Mouse (Mus musculus) olfactory bulb, adult 2 months (tissue): ENCODE results near the gene Arpc1a. TPM values are rescaled to one million over a fixed set of nuclear protein-coding genes. Genes with fewer than 3 reads are reported as not detected.

Source experiments
- H3K27ac ChIP-seq: fragments of 200-500 bp; 2 replicates; pipeline ENCODE4 v1.5.1; 2012; ENCODE audit warnings: low read depth, low read length; ENCODE audit not compliant: insufficient read depth
- H3K4me1 ChIP-seq: fragments of 200-500 bp; 2 replicates; pipeline ENCODE4 v1.6.1; 2012; ENCODE audit warnings: low read length; ENCODE audit not compliant: control insufficient read depth, insufficient read depth
- H3K4me3 ChIP-seq: fragments of 200-500 bp; 2 replicates; pipeline ENCODE4 v1.5.1; 2012; ENCODE audit warnings: mild to moderate bottlenecking, low read depth, low read length, moderate library complexity; ENCODE audit not compliant: insufficient read depth
- CTCF ChIP-seq: fragments of 200-500 bp; IDR thresholded peaks from 2 replicates; pipeline ENCODE4 v1.5.1; 2012; ENCODE audit warnings: low read depth, mild to moderate bottlenecking, low read length, moderate library complexity; ENCODE audit not compliant: insufficient read depth
- POLR2A ChIP-seq: fragments of 200-500 bp; IDR thresholded peaks from 2 replicates; pipeline ENCODE4 v1.6.1; 2012; ENCODE audit warnings: mild to moderate bottlenecking, low read depth, low read length, moderate library complexity; ENCODE audit not compliant: insufficient read depth
- WGBS: fragments of 180-500 bp; shearing (Covaris S2); methylation state at CpG from one replicate; pipeline ENCODE4 v1.1.7; 2018; 5-methylcytosine and 5-hydroxymethylcytosine counted together
- polyA plus RNA-seq: library from polyadenylated mRNA; stranded (reverse); fragments of >200 nt; gene quantifications from 2 replicates; pipeline ENCODE4 v1.2.4, GENCODE M21; 2012; ENCODE audit warnings: low replicate concordance; ENCODE audit not compliant: missing spikeins, insufficient read depth, insufficient read length

Gene Arpc1a
- polyA plus RNA-seq, 1 experiment = not detected

DNA sequence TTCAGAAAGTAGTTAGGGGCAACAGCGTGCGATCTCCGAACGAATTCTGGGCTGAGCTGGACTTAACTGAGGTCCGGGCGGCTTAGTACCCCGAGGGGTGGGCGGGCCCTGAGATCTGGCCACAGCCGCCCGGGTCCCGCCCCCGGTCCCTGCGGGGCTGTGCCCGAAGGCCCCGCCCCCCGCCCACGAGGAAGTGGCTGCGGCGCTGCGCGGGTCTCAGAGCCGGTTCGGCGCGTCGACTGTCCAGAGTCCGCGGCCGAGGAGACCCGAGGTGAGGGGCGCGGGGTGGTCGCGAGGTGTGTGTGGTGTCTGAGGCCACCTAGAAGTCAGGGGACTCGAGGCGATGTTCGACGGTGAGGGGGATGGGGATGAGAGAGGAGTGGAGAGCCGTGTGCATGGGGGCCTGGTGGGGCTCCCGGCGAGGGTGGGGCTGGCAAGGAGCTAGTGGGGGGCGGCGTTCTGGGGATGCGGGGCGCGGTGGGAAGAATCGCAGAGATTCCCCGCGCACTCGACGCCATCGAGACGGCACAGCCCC, 30.5 kb downstream of the Arpc1a start, which contains the start of gene Arpc1b:
Gene Arpc1b, plus strand, starts transcription at position 145 of the 535 bp plus-strand sequence.
- WGBS = 2% methylated on average over 53 of the region's 53 CpGs
- no peak within 1 kb of the TSS for H3K27ac ChIP-seq
- TF ChIP-seq POLR2A (no peak), CTCF (no peak)

DNA sequence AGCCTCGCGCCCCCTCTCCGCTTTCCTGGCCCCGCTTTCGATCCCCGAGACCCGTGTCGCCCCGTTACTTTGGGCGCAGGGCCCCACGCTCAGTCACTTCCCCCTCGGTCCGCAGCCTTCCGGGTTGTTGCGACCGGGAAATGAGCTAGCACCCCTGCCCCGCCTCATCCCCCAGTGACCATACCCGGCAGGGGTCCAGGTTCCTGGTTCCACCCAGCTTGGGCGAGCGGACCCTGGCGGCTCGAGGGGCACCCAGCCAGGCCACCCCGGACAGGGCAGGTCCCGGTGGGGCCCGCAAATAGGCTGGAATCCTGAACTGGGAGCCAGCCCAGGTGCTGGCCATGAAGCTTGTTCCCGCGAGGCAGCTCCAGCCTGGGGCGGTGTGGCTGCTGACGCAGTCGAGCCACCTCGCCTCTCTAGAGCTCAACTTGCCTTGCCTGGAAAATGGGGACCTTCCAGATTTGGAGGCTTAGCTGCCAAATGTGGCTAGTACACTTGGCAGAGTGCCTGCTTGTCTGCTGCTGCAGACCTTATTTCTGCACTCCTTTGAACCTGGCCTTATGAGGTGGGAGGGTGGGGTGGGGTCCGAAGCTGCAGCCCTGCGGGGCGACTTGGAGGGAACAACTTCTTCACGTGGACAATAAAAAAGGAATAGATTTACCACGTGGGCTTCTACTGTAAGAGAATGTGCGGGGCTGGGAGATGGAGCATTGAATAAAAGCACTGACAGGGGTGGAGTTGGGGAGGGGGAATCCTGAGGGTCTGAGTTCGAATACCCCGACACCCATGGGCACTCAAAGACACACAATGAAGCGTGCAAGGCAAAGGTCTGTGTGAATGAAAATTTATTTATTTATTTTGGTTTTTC, 31.2 kb downstream of the Arpc1a start:
- no peak overlapping the region for H3K27ac ChIP-seq

More for the DNA sequence above, 30.5 kb downstream of the Arpc1a start, which contains the start of gene Arpc1b:
- Histone ChIP-seq H3K4me1 (peaks cover 14% of the 10 kb centered on the region; the same call in 1 of the 2 replicates), H3K4me3 (peak within 1 kb of the TSS; percentile 51)

DNA sequence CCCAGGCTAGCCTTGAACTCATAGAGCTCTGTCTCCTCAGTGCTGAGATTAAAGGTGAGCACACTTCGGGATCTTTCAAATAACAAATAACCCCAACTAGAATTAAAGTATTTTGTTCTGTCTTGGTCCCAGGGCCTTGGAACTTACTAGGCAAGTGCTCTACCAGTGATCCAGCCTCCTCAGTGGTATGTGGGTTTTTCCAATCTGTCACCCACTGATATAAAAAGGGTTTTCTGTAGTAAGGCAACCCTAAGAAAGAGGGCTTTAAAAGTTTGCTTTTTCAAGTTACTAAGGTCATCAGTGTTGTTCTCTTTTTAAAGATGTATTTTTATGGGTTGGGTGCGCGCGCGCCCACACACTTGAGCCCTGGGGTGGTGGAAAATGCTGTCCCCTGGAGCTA, 32.1 kb downstream of the Arpc1a start:
- 93% methylated on average over 5 of the region's 5 CpGs for WGBS
- Histone ChIP-seq H3K27ac (no peak overlapping the region), H3K4me3 (no peak overlapping the region), H3K4me1 (peaks cover 14% of the 10 kb centered on the region; the same call in 1 of the 2 replicates)
- TF ChIP-seq POLR2A (no peak), CTCF (no peak)

More for the DNA sequence above, 31.2 kb downstream of the Arpc1a start:
- H3K4me1 ChIP-seq = peaks cover 14% of the 10 kb centered on the region; the same call in 1 of the 2 replicates
- peak overlapping the region; percentile 51 for H3K4me3 ChIP-seq
- TF ChIP-seq CTCF (no peak), POLR2A (no peak)
- 15% methylated on average over 40 of the region's 40 CpGs for WGBS

DNA sequence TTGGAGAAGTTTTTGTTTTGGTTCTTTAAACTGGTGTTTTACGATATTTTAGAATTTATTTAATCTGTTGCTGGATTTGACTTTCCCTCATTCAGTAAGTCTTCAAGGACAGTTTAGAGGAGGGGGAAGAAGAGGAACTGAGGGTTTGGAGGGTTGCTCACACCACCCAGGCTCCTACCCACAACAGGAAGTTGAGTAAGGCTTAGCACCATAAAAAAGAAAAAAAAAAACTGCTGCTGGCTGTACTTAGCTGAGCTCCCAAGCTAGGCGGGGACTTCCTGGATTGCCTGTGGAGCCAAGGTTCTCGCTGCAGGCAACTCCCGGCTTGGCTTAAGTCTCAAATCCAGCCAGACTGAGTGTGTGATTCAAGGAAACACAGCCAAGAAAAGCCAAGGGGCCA, 32.7 kb downstream of the Arpc1a start:
- no peak overlapping the region for H3K4me3 ChIP-seq
- H3K4me1 ChIP-seq = peaks cover 14% of the 10 kb centered on the region; the same call in 1 of the 2 replicates
- WGBS = 53% methylated on average over 4 of the region's 4 CpGs
- no peak overlapping the region for H3K27ac ChIP-seq
- TF ChIP-seq POLR2A (no peak), CTCF (no peak)

DNA sequence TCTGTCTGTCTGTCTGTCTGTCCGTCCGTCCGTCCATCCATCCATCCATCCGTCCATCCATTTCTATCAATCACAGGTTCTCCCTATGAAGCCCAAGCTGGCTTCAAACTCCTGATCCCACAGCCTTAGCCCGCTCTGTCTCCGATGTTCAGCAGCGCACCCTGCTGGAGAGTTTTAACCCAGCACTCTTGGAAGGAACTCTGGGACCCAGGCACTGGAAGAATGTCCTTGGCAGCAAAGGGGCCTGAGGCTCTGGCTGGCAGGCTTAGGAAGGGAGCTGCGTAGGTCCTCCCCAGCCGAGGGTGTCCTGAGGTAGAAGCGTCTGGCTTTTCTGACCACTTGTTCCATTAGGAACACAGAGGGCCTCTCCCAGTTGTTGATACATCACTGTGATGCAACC, 33.3 kb downstream of the Arpc1a start:
- WGBS = 40% methylated on average over 10 of the region's 10 CpGs
- H3K27ac ChIP-seq = no peak overlapping the region
- H3K4me3 ChIP-seq = no peak overlapping the region
- TF ChIP-seq POLR2A = no peak
- peak; percentile 40; the same call in 1 of the 2 replicates for TF ChIP-seq CTCF
- H3K4me1 ChIP-seq = peaks cover 14% of the 10 kb centered on the region; the same call in 1 of the 2 replicates

- WGBS = 58% methylated on average over 6 of the region's 6 CpGs
- TF ChIP-seq POLR2A = no peak
- TF ChIP-seq CTCF = no peak
- Histone ChIP-seq H3K27ac (no peak overlapping the region), H3K4me3 (no peak overlapping the region), H3K4me1 (peaks cover 14% of the 10 kb centered on the region; the same call in 1 of the 2 replicates)
Observed at GRCm38 (mm10) chr5:145118005-145118404, 34.4 kb downstream of the Arpc1a start.

DNA sequence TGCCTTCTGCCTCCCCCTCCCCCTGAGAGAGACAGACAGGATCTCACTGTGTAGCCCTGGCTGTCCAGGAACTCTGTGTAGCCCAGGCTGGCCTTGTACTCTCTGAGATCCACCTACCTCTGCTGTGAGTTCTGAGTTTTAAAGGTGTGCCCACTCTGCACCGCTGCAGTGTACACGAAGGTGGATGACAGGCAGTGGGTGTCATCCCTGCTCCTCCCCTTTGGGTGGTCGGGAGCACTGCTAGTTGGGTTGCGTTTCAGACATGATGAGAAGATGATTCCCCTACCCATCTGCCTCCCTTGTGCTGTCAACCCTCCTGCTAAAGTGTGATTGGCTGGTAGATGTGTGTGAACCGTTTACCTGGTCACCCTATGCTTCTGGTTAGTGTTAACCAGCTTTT, 34.8 kb downstream of the Arpc1a start:
- Histone ChIP-seq H3K4me3 (no peak overlapping the region), H3K4me1 (peaks cover 14% of the 10 kb centered on the region; the same call in 1 of the 2 replicates), H3K27ac (no peak overlapping the region)
- no peak for TF ChIP-seq POLR2A
- no peak for TF ChIP-seq CTCF
- 88% methylated on average over 5 of the region's 5 CpGs for WGBS

DNA sequence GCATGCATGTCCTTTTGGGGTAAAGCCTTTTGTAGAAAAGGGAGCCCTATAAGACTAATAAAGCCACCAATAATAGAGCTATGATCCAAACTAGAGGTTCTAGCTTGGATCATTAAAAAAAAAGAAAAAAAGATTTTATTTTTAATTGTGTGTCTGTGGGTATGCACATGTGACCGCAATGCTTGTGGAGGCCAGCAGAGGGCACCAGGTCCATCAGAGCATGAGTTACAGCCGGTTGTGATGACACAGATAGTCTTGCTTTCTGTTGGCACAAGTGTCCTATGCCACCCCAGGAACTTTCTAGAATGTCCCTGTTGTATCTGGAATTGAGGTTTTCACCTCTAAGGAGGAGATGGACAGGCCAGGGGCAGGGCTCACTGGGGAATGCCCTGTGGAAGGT, 35.8 kb downstream of the Arpc1a start:
- H3K4me3 ChIP-seq = no peak overlapping the region
- H3K27ac ChIP-seq = no peak overlapping the region
- TF ChIP-seq POLR2A (no peak), CTCF (no peak)
- peaks cover 8% of the 10 kb centered on the region; the same call in 1 of the 2 replicates for H3K4me1 ChIP-seq
- WGBS = 90% methylated on average over 2 of the region's 2 CpGs

GRCm38 (mm10) chr5:145120921-145121320, 37.3 kb downstream of the Arpc1a start:
- Histone ChIP-seq H3K4me3 (no peak overlapping the region), H3K4me1 (0 out of 2 replicates have a peak, but pooled peaks cover 2% of the 10 kb centered on the region), H3K27ac (no peak overlapping the region)
- TF ChIP-seq POLR2A (no peak), CTCF (no peak)
- WGBS = 78% methylated on average over 7 of the region's 7 CpGs
